Mouse (Mus musculus): ENCODE measurements around the gene Wdr93.
A peak's percentile ranks its signal among the peaks of the same experiment; 100 is the strongest.

The Wdr93 gene

DNA sequence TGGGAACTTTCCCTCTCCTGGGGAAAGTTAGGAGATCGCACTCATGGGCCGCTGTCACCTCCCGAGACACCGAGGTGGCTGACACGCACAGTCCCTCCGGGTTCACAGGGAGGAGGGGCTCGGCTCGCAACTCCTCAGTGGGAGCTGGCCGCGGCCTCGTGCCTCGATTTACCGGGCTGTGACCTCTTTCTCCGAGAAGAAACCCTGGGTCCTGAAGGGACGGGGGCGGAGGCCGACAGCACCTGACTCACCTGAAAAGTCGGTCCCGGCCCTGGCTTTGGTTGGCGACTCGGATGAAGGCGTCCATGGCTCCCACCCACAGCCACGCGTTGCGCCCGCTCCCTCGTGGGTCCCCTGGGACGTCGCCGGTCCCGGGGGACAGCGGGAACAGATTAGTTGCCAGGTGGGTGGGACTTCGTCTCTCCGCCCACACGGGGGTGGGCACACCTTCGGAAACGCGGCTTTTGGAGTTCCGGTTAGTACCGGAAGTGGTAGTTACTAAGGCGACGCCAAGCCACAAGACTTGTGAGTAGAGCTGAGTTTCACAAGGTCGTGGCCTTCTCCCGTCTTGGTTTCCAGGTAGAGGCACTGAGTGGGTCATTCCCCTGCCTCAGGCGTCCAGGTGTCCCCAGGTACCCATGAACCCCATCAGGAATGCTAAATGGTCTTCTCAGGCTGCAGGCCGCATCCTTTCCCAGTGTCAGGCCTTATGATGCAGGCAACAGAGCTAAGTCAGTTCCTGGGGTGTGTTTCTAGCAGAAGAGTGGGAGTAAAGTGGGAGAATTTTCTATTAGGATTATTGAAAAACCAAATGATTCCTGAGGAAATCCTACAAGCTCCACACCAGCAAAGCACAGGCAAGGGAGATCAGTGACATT, at the start of gene Wdr93, which contains the start of gene Pex11a:
Wdr93 (plus strand) TSS at position 505 of the 878 bp plus-strand sequence.
Pex11a (minus strand) TSS at position 473 of the 878 bp plus-strand sequence.
- DNase-seq (ENCODE audit: low read depth, low spot score), result peak; percentile 91

GRCm38 (mm10) chr7:79696495-79696894, 46.5 kb upstream of the Wdr93 start:
- no peak for DNase-seq (ENCODE audit: low read depth, low spot score)

GRCm38 (mm10) chr7:79702755-79703154, 40.2 kb upstream of the Wdr93 start:
- no peak for DNase-seq (ENCODE audit: low read depth, low spot score)

GRCm38 (mm10) chr7:79705210-79705609, 37.8 kb upstream of the Wdr93 start:
- no peak for DNase-seq (ENCODE audit: low read depth, low spot score)

DNA sequence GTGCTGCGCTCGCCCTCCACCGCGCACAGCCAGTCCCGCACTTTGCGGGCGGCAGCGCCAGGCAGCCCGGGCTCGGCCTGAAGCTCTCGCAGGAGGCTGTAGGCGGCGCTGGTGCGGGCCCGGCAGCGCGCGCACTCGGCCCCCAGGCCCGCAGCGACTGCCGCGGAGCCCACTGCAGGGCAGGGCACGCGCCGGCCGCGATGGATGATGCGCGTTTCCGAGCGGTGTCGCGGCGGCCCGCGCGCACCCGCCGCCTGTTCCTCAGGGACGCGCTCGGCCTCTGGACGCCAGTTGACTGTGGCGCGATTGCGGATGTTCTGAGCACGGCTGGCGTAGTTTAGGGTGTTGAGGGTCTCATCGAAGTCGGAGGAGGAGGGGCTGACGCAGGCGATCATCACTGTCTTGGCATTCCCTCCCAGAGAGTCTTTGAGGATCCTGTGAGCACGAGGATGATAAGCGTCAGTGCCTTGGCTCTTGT, 32.8 kb upstream of the Wdr93 start:
- peak; percentile 82 for DNase-seq (ENCODE audit: low read depth, low spot score)

GRCm38 (mm10) chr7:79710831-79711230, 32.1 kb upstream of the Wdr93 start:
- DNase-seq (ENCODE audit: low read depth, low spot score), result no peak

DNA sequence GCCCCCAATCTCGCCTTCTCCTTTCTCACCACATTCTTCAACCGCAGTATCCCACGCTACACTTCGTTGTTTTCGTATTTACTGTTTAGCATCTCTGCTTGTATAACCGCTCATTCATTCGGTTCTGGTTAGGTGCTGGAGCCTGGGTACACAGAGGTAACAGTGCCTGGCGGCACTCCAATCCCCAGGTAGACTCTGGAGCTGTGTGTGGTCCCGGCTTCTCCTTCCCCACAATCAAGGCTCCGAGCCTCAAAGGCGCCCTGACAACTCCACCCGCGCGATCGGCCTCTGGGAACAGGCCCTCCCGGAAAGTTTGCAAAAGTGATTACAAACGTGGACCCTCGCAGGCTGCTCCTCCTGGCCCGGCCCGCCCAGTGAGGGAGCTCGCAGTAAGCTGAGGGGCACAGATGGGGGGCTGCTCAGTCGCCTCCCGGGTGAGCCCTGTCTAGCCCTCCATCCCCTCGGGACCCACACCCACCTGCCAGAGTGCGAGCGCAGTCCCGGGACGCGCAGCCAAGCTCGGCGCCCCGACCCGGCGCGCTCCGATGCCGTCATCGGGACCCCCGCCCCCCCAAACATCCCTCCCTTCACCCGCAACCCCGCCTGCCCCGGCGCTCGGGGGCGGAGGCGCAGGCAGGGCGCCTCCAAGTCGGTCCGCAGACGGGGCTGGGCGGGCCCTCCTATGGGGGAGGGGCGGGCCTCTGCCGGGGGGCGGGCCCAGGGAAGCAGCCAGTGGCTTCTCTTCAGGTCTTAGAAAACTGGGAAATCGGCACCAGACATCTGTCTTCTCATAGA, 27.6 kb upstream of the Wdr93 start, which contains the start of gene Kif7:
Kif7 (minus strand) TSS at position 534 of the 795 bp plus-strand sequence.
- DNase-seq (ENCODE audit: low read depth, low spot score), result peak; percentile 93

- DNase-seq (ENCODE audit: low read depth, low spot score), result peak; percentile 67
Observed at GRCm38 (mm10) chr7:79721386-79721977, 21.5 kb upstream of the Wdr93 start.

DNA sequence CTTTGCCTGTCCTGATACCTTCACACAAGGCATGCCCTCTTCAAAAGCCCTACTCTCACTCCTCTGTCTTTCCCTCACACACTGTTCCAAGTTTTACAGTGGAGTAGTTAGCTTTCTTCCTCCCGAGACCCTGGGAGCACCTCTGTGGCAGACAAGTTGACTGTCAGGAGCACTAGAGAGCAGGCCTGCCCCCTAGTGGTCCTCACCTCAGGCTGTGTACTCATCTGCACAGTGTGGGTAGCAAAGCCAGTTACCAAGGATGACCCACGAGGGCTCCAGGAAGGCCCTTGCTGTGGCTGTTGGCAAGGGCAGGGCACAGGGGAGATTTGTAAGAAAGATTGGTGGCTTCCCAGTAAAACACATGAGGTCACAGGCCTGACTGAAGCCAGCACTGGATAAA, 15.9 kb upstream of the Wdr93 start:
- peak; percentile 79 for DNase-seq (ENCODE audit: low read depth, low spot score)

DNA sequence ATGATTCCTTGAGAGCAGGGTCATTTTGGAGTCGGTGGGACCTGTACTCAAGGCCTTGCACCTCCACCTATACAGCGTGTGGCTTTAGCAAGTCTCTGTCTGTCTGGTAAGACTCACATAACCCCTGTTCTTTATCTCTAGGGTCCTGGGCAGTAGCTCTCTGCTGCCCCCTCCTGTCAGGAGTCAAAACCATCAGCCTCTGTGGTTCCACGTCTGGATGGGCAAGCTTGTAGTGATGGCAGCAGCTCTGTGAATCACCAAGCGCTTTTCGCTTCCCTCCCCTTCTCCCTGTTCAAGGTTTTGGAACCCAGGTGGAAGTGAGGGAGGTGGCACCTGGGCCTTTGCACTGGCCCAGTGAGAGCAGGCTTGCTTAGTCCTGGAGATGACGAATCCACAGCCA, 14.7 kb upstream of the Wdr93 start:
- peak; percentile 87 for DNase-seq (ENCODE audit: low read depth, low spot score)

GRCm38 (mm10) chr7:79729169-79729568, 13.8 kb upstream of the Wdr93 start:
- DNase-seq (ENCODE audit: low read depth, low spot score), result peak; percentile 80

DNA sequence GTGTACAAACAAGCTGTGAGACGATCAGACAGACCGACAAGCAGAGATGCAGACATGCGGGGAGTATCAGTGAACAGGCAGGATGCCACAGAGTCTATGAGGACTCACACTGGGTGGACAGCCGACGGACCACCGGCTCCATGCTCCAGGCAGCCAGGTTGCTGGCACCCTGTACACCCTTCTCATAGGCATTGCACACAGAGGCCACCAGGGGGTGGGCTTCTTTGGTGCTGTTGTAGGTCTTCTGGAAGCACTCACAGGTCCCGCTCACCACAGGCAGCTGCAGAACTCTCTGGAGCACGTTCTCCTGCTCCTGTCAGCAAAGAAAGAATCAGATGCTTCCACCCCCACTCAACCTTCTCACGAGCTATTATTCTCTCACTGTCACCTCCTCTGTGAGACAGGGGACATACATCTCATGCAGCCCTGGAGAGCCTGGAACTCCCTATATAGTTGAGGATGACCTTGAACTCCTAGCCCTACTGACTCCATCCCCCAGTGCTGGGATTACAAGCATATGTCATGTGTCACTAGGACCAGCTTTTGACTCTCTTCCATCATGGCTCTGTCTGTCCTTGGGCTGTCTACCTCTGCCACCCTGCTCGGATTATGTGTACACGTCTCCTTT, 13.1 kb upstream of the Wdr93 start:
- peak; percentile 65 for DNase-seq (ENCODE audit: low read depth, low spot score)

GRCm38 (mm10) chr7:79731438-79731837, 11.5 kb upstream of the Wdr93 start:
- no peak for DNase-seq (ENCODE audit: low read depth, low spot score)

GRCm38 (mm10) chr7:79732622-79733021, 10.3 kb upstream of the Wdr93 start, which contains the start of gene Plin1:
Plin1 (minus strand) TSS chr7:79732903.
- no peak for DNase-seq (ENCODE audit: low read depth, low spot score)

DNA sequence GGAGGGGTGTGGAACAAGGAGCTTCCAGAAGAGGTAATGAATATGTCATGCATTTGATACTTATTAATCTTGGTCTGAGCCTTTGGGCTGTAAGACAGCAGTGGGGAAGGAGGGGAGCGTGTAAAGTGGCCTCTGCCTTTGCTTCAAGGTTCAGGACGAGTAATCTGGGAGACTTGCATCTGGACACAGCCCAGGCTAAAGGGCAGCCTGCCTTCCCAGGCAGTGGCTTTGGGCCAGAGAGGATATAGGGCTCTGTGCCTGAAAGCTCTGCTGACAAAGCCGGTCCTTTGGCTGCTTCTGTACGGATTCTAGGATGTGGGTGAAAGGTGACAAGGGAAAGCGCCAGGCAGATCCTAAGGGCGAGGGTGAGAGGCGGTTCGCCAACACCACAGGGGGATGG, 8.4 kb upstream of the Wdr93 start:
- DNase-seq (ENCODE audit: low read depth, low spot score), result no peak

DNA sequence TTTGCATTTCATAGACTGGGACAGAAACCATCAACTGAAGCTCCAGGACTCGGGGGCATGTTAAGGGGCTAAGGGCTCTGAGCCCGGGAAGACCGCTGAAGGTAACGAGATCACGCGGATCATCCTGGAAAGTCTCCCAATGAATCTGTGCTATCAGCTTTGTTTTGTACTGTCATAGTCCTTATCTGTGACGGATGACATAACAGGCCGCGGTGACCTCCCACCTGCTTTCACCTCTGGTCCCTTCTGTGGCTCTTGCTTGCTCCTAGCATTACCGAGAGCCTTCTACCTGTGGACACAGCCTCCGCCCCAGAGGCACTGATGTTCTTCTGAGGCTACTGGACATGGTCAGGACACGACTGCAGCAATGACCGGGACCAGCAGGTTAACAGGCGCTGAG, 6.5 kb upstream of the Wdr93 start:
- DNase-seq (ENCODE audit: low read depth, low spot score), result no peak

GRCm38 (mm10) chr7:79738913-79739312, 4.0 kb upstream of the Wdr93 start:
- no peak for DNase-seq (ENCODE audit: low read depth, low spot score)

GRCm38 (mm10) chr7:79740279-79740678, 2.7 kb upstream of the Wdr93 start:
- no peak for DNase-seq (ENCODE audit: low read depth, low spot score)

DNA sequence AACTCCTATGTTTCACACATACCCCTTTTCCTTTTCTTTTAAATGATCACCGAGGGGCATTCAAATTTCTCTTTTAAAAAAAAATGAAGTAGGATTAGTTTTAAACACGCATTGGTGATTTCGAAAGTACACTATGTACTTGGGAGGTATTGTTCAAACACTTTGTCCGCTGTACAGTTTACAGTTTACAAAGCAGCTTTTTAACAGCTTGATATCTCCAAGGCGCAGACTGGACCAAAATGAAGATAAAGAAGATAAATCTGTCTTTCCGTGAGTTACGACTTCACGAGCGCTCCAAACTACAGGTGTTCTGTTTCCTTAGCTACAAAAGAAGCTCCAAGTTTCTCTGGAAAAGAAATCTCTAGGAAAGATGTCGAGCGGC, 695 bp upstream of the Wdr93 start:
- DNase-seq (ENCODE audit: low read depth, low spot score), result no peak

DNA sequence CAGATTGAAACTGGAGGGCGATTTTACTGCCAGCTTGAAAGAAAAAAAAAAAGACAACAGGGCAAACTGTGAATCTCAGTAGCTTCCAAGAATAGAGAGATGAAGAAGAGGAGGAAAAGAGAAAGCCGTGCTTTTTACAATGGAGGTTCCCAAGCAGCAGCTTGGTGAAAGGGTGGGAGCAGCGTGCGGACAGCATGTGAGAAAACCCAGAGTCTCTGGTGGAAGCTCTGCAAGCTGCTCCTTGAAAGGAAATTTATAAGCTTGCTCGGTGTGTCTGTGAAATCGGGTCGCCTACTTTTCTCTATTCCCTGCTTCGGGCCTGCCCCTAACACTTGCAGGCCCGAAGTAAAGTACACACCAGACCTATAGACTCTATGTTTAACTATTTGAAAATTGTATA, 1.1 kb downstream of the Wdr93 start:
- no peak for DNase-seq (ENCODE audit: low read depth, low spot score)

- DNase-seq (ENCODE audit: low read depth, low spot score), result no peak
Observed at GRCm38 (mm10) chr7:79744585-79744984, 1.6 kb downstream of the Wdr93 start.

Data from R1 (cell line).